Mouse (Mus musculus) A20 (cell line): ENCODE data around the gene Nipal4.

Source experiments
- DNase-seq: peaks from one replicate; pipeline ENCODE4 v3.0.0-alpha.2; 2011; ENCODE audit warnings: low read depth, low spot score

The Nipal4 gene

DNA sequence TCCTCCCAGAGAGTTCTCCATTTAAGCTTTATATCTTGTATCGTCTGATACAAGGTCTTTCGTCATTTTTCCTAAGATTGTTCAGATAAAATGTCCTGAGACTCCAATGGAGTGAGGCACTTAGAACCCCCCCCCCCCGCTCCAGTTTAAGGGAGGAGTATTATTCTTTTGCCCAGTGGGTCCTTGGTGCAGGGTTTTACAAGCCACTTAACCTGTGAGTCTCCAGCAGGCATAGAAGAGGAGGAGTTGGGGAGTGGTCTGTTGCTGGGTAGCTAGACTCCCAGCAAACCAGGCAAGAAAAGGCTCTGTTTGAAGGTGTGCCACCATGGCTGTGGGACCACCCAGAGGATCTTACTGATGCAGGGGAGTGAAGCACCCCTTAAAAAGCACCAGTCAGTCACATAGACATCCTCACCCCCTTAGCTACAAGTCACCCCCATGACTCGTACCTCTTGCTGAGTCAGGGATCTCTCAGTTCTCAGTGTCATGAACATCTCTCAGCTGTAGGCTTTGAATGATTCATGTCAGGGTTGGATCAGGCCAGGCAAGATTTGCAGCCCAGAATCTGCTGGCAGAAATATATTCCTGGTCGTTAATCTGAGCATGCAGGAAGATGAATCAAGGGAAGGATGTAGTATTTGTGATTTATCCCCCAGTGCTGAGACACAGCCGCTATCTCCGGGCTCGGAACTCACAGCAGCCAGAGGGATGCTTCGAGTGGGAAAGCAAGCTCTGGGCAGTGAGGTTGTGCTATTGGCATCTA is 50.7 kb downstream of the Nipal4 start:
- DNase-seq: no peak

DNA sequence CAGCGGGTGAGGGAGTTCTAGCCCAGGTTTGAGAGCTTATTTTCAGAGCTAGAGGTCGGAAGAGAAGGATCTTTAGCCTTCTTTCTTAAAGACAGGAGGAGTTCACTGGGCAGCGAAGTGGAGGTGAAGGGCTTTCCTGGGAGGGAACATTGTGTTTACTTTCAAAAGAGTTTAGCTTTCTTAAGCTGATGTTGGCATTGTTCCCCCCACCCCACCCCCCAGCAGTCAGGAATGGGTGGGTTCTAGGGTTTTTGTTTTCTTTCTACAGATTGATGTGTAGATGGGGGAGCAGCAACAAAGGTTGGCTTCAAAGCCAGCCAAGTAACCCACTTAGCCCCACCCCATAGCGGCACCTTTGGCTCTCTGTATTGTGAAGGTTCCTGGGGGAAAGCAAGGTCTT is 51.3 kb downstream of the Nipal4 start:
- DNase-seq: no peak

DNA sequence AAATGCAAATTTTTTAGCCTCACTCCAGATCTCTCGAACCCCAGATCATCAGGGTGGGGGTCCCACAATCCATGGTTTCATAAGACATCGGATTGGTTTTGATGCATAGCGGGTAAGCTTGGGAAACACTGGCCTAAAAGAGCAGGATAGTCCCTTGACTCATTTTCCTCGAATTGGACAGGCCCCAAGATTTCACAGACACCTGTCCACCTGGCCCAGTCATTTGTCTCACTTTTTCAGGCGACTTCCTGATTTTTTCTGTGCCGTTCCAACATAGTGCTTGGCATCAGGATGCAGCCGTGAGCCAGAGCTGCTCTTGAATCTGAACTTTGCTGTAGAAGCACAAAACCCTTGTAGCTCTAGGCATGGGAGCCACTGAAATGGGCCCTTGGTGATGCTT is 52.1 kb downstream of the Nipal4 start:
- no peak for DNase-seq

DNA sequence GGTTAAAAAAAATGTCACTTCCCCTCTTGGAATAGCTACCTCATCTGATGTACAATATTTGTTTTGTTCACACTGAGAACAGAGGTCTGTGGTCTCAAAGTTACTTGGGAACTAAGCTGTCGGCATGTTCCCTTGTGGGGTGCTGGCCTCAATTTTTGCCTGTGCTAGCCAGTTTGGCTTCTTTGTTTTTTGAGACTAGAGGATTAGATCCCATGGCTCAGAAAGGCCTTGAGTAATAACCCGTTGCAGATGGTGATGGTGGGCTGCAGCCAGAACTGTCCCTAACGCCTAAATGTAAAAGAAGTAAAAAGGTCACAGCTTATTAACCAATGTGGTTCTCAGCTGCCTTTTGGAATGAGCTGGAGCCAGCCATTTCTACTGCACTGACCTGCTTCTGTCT is 53.1 kb downstream of the Nipal4 start:
- no peak for DNase-seq

DNA sequence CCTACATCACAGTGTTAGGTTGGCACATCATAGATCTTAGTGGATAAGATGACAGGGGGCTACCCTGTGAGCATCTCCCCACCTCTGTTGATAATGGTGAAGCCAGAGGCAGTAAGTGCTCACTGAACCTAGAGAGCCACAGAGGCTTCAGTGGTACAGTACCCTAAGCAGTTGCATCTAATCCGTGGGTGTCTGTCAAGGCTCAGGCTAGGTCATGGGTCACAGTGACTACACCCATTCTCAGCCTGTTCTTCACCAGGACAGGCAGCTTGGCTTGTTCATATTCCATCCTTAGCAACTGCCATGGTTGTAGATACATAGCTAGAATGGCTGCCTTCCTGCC is 55.4 kb downstream of the Nipal4 start:
- no peak for DNase-seq

DNA sequence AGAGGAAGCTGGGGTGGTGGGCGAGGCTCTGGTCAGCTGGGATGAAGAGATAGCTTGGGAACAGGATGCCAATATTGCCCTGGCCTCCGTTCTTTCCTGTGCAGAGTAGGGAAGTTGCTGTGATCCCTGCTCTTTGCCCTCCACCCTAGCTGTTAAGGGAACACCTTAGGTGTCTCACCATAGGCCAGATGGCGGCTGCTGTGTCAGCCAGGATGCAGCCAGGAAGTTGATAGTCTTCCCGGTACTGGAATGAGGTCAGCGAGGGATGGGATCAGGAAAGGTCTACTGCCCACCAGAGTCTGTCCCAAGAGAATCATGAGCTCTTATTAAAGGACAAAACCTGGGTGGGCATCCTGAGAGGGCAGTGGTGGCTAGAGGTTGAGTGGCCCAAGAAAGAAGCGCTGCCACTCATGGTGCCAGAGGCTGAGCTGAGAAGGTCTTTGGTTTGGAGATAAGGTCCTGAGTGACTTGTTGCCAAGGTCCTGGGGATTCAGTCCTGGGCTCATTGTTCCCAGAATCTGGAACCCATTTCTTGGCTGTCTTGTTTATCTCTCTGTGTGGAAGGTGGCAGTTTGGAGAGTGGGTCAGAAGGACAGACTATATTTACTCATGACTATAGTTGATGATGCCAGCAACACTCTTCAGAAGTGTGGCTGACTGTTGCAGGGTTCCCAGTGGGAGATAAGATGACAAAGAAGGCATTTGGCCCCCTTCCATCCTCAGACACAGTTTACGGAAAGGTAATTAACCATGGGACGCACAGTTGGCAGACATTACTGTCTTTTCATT is 56.0 kb downstream of the Nipal4 start:
- no peak for DNase-seq

DNA sequence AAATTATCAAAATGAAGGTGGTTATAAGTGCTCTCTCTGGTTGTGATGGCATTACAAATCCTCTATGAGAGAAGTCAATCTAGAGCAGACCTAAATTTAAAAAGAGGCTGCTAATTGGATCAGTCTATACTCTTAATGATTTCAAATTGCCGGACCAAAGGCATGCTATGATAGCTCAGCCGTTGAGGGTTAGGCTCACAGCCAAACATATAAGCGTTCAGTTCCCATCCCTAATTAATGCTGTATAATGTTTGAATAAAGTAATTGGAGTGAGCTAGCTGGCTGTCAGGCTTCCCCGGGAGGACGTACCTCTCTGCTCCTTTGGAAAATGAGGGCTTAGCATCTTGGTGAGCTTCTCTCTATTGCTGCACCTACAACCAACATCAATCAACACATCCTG is 57.1 kb downstream of the Nipal4 start:
- DNase-seq: no peak

- no peak for DNase-seq
Measured at GRCm38 (mm10) chr11:46107046-46107445, 59.3 kb downstream of the Nipal4 start.

DNA sequence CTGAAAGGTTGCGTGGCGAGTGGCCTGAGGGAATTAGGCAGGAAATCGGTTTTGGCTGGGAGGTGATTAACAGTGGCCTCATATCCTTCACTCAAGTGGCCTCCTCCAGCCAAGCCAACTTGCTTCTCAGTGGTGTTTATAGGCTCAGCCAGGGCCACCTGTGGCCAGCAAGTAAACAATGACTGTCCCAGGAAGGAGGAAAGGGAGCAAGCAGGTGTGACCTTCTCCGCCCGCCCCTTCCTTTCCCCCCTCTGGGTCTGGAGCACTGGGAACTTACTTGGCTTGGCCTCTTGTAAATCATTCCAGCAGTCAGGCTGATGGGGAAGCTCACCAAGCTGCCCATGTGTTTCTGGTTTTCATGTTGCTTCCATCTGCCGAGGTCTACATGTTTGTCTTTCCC is 64.2 kb downstream of the Nipal4 start:
- DNase-seq: no peak
